Comparison of ENCODE assay signal across 8 mouse cellular contexts in the genomic region with DNA sequence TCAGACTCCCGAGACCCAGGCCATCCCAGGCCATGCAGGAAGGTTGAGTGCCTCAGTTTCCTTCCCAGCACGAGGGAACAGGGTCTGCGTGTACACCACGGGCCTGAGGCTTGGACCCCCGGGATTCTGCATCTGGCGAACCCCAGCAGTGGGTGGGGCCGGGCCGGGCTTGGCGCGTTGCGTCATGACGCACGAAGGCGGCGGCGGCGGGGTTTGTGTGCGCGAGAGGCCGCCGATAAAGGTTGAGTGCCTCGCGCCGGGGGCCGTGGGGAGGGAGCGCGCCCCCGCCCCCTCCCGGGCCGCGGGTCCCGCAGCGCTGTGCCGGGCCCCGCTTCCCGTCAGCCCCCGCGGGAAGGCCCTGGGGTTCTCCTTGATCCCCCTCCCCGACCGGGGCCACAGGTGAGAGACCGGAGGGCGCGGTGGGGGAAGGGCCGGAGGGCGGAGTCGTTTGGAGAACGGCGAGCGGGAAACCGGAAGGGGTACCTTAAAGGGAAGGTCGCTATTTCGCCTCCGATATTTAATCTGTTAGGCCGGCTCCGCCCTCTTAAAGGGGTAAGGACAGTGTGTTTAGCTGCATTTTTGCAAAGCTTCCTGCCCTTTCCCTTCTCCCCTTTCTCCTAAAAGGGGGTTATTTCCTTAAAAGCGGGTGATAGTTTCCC. TPM values are rescaled to one million over a fixed set of nuclear protein-coding genes. Genes with fewer than 3 reads are reported as not detected.
DNase-seq lines count a peak whose midpoint lies in the region; ATAC-seq and TF ChIP-seq lines count a peak whose summit lies in the region.

A gene (plus strand): TSS at position 211 of the 659 bp plus-strand sequence.

- TF ChIP-seq POLR2A in MEL (IDR thresholded peaks at IDR 0.05; ENCODE audit: control insufficient read depth in 1 of 2, insufficient read depth in 1 of 2, low read depth in 1 of 2, low read length in 2 of 2, poor library complexity in 1 of 2): peak; percentile 70 to 86; a peak in 3 of 4 replicates
- TF ChIP-seq POLR2A in cerebellum, adult 2 months (IDR thresholded peaks at IDR 0.05; ENCODE audit: borderline replicate concordance, insufficient read depth, low read length): peak; percentile 94

- peak within 1 kb of the TSS; percentile 84 for H3K9ac ChIP-seq in MEL (ENCODE audit: control insufficient read depth, low read depth, low read length, poor library complexity, severe bottlenecking)
- peak within 1 kb of the TSS; percentile 83 for H3K9ac ChIP-seq in forebrain, postnatal 0 days
- peak within 1 kb of the TSS; percentile 93 for H3K9ac ChIP-seq in lung, embryonic 15.5 days

- peak; percentile 93 for DNase-seq in MEL (ENCODE audit: low read depth, low spot score)
- peak; percentile 94 to 97 for DNase-seq in cerebellum, adult 2 months
- DNase-seq in forebrain, postnatal 0 days: peak; percentile 98
- peak; percentile 95 for DNase-seq in heart, postnatal 4 days
- DNase-seq in layer of hippocampus, adult 8-10 months (ENCODE audit: low spot score in 2 of 2): peak; percentile 88 to 93
- DNase-seq in ovary, adult 18-20 months (ENCODE audit: low spot score): peak; percentile 83
- DNase-seq in thymus, postnatal 0 days (ENCODE audit: low spot score): peak; percentile 96

- TF ChIP-seq EP300 in MEL (IDR thresholded peaks at IDR 0.05; ENCODE audit: low read depth in 1 of 2, low read length in 2 of 2): no peak

- no peak for TF ChIP-seq RAD21 in MEL (IDR thresholded peaks at IDR 0.05; ENCODE audit: low read depth, low read length)

- peaks cover 0 to 4% of the 10 kb centered on the region in 2 experiments; a peak in 2 of 4 replicates for H3K36me3 ChIP-seq in MEL (ENCODE audit: control insufficient read depth in 1 of 2, insufficient read depth in 2 of 2, low read length in 2 of 2)
- H3K36me3 ChIP-seq in forebrain, postnatal 0 days (ENCODE audit: insufficient read depth): peaks cover 18% of the 10 kb centered on the region
- peaks cover 17% of the 10 kb centered on the region for H3K36me3 ChIP-seq in lung, embryonic 15.5 days

- TF ChIP-seq CTCF in MEL (IDR thresholded peaks at IDR 0.05 in 2 of 3, conservative IDR thresholded peaks at IDR 0.05 in 1 of 3; ENCODE audit: control insufficient read depth in 1 of 3, insufficient read depth in 1 of 3, low read depth in 2 of 3, low read length in 3 of 3, poor library complexity in 1 of 3, severe bottlenecking in 1 of 3): no peak
- no peak for TF ChIP-seq CTCF in cerebellum, adult 2 months (IDR thresholded peaks at IDR 0.05; ENCODE audit: borderline replicate concordance, insufficient read depth, low read depth, low read length)
- TF ChIP-seq CTCF in forebrain, postnatal 0 days (IDR thresholded peaks at IDR 0.05; ENCODE audit: low read depth): no peak

- peaks cover 6% of the 10 kb centered on the region for H3K79me2 ChIP-seq in MEL (ENCODE audit: control insufficient read depth, insufficient read depth, low read length, poor library complexity)

- peak within 1 kb of the TSS; percentile 53 for H3K27ac ChIP-seq in MEL (ENCODE audit: control insufficient read depth, low read depth, low read length)
- H3K27ac ChIP-seq in cerebellum, adult 2 months (ENCODE audit: insufficient read depth, low read length): peak within 1 kb of the TSS; percentile 85
- peak within 1 kb of the TSS; percentile 99 for H3K27ac ChIP-seq in forebrain, postnatal 0 days (ENCODE audit: low read depth, low read length)
- peak within 1 kb of the TSS; percentile 97 for H3K27ac ChIP-seq in lung, embryonic 15.5 days

- peak within 1 kb of the TSS; percentile 85 to 89 for H3K4me3 ChIP-seq in MEL (ENCODE audit: control insufficient read depth in 1 of 2, insufficient read depth in 1 of 2, low read depth in 2 of 2, low read length in 2 of 2)
- peak within 1 kb of the TSS; percentile 97 for H3K4me3 ChIP-seq in cerebellum, adult 2 months (replicated peaks; ENCODE audit: insufficient read depth, low read depth, low read length)
- H3K4me3 ChIP-seq in forebrain, postnatal 0 days (ENCODE audit: low read depth, low read length): peak within 1 kb of the TSS; percentile 76
- H3K4me3 ChIP-seq in lung, embryonic 15.5 days: peak within 1 kb of the TSS; percentile 73

- no peaks in the 10 kb centered on the region for H3K9me3 ChIP-seq in MEL (replicated peaks; ENCODE audit: insufficient read depth, low read length)
- H3K9me3 ChIP-seq in forebrain, postnatal 0 days (ENCODE audit: low read length): no peaks in the 10 kb centered on the region
- no peaks in the 10 kb centered on the region for H3K9me3 ChIP-seq in lung, embryonic 15.5 days

- no peaks in the 10 kb centered on the region for H3K27me3 ChIP-seq in MEL (ENCODE audit: control insufficient read depth in 1 of 2, insufficient read depth in 2 of 2, low read length in 2 of 2)
- H3K27me3 ChIP-seq in cerebellum, adult 2 months (ENCODE audit: control insufficient read depth, insufficient read depth, low read length): no peaks in the 10 kb centered on the region
- no peaks in the 10 kb centered on the region for H3K27me3 ChIP-seq in forebrain, postnatal 0 days (ENCODE audit: insufficient read depth, low read length)
- no peaks in the 10 kb centered on the region for H3K27me3 ChIP-seq in lung, embryonic 15.5 days

- peak within 1 kb of the TSS; percentile 68 for H3K4me2 ChIP-seq in forebrain, postnatal 0 days (ENCODE audit: low read depth)
- peak within 1 kb of the TSS; percentile 63 for H3K4me2 ChIP-seq in lung, embryonic 15.5 days

- H3K4me1 ChIP-seq in MEL (ENCODE audit: control insufficient read depth in 1 of 2, insufficient read depth in 2 of 2, low read length in 2 of 2): 0 out of 4 replicates have a peak, but pooled peaks cover 0 to 5% of the 10 kb centered on the region in 2 experiments
- H3K4me1 ChIP-seq in cerebellum, adult 2 months (ENCODE audit: control insufficient read depth, insufficient read depth, low read length): peaks cover 7% of the 10 kb centered on the region
- H3K4me1 ChIP-seq in forebrain, postnatal 0 days (ENCODE audit: insufficient read depth): peaks cover 9% of the 10 kb centered on the region; the same call in 1 of the 2 replicates
- peaks cover 15% of the 10 kb centered on the region for H3K4me1 ChIP-seq in lung, embryonic 15.5 days

- 0% methylated on average over 48 of the region's 56 CpGs for WGBS in cerebellum, adult 2 months
- 4% methylated on average over 56 of the region's 56 CpGs for WGBS in forebrain, postnatal 0 days
- WGBS in lung, embryonic 15.5 days: under 1% methylated on average over 56 of the region's 56 CpGs

- peak; percentile 93 for ATAC-seq in forebrain, postnatal 0 days
- ATAC-seq in lung, embryonic 15.5 days (ENCODE audit: borderline replicate concordance, extremely low read depth, low FRiP score, low TSS enrichment): peak; percentile 92

TF ChIP-seq in MEL, 35 proteins besides CTCF, POLR2A, EP300 and RAD21 (continues in another document):
- no peak for TF ChIP-seq TAL1 (IDR thresholded peaks at IDR 0.05; ENCODE audit: low read length)
- no peak for TF ChIP-seq GATA1 (IDR thresholded peaks at IDR 0.05; ENCODE audit: low read depth, low read length)
- TF ChIP-seq ZC3H11A (IDR thresholded peaks at IDR 0.05; ENCODE audit: low read depth, low read length): no peak
- TF ChIP-seq USF1 (IDR thresholded peaks at IDR 0.05; ENCODE audit: low read depth, low read length): 0 out of 2 replicates have a peak, but pooled peaks have one; percentile 6
- no peak for TF ChIP-seq MEF2A (IDR thresholded peaks at IDR 0.05; ENCODE audit: extremely low read depth, insufficient replicate concordance, low read depth, low read length, poor library complexity, severe bottlenecking)
- TF ChIP-seq ZMIZ1 (IDR thresholded peaks at IDR 0.05; ENCODE audit: low read depth, low read length): no peak
- peak; percentile 37; the same call in 1 of the 2 replicates for TF ChIP-seq TCF12 (IDR thresholded peaks at IDR 0.05; ENCODE audit: low read depth, low read length)
- no peak for TF ChIP-seq MAFK (IDR thresholded peaks at IDR 0.05; ENCODE audit: borderline replicate concordance, low read depth, low read length)
- TF ChIP-seq ETS1 (IDR thresholded peaks at IDR 0.05; ENCODE audit: low read depth, low read length): no peak
- no peak for TF ChIP-seq USF2 (IDR thresholded peaks at IDR 0.05; ENCODE audit: borderline replicate concordance in 1 of 2, insufficient read depth in 1 of 2, low read depth in 1 of 2, low read length in 2 of 2)
- no peak for TF ChIP-seq MXI1 (IDR thresholded peaks at IDR 0.05; ENCODE audit: low read depth, low read length)
- peak; percentile 54; the same call in 1 of the 2 replicates for TF ChIP-seq TBP (IDR thresholded peaks at IDR 0.05; ENCODE audit: low read depth, low read length)
- no peak for TF ChIP-seq GABPA (IDR thresholded peaks at IDR 0.05; ENCODE audit: low read depth, low read length)
- TF ChIP-seq KAT2A (conservative IDR thresholded peaks at IDR 0.05; ENCODE audit: low read depth, low read length): no peak
- TF ChIP-seq MYC (IDR thresholded peaks at IDR 0.05; ENCODE audit: low read depth, low read length): 0 out of 2 replicates have a peak, but pooled peaks have one; percentile 35
- TF ChIP-seq SMC3 (IDR thresholded peaks at IDR 0.05; ENCODE audit: low read depth, low read length): no peak
- TF ChIP-seq MYB (IDR thresholded peaks at IDR 0.05; ENCODE audit: low read depth, low read length): no peak
- peak; percentile 79 for TF ChIP-seq NELFE (IDR thresholded peaks at IDR 0.05; ENCODE audit: low read depth, low read length)
- no peak for TF ChIP-seq MAZ (IDR thresholded peaks at IDR 0.05; ENCODE audit: low read depth, low read length)
- no peak for TF ChIP-seq ZKSCAN1 (IDR thresholded peaks at IDR 0.05; ENCODE audit: low read depth, low read length)
- TF ChIP-seq MAX (IDR thresholded peaks at IDR 0.05; ENCODE audit: low read length): no peak
- no peak for TF ChIP-seq UBTF (IDR thresholded peaks at IDR 0.05; ENCODE audit: borderline replicate concordance, insufficient read depth, low read depth, low read length)
- TF ChIP-seq POLR2AphosphoS2 (IDR thresholded peaks at IDR 0.05; ENCODE audit: low read length): peak; percentile 72; the same call in 1 of the 2 replicates

RNA-seq across cellular contexts. Expression of the gene that starts here (rescaled TPM):
- total RNA-seq in MEL (2012; rRNA removed): 2.5 and 3.3 TPM in 2 replicates
- polyA plus RNA-seq in MEL (2012; ENCODE audit: insufficient read depth in 1 of 2, insufficient read length in 2 of 2, low read depth in 1 of 2, low replicate concordance in 2 of 2, missing spikeins in 1 of 2): 10 to 100 TPM in 1 of 2 experiments, not detected in 1; 17.6 TPM
- polyA plus RNA-seq in cerebellum, adult 2 months (2012; rRNA removed): 9.8 and 10.4 TPM in 2 replicates
- 5.4 and 9.2 TPM in 2 replicates for total RNA-seq in forebrain, postnatal 0 days (2014; rRNA removed)
- 5.8 and 6.0 TPM in 2 replicates for polyA plus RNA-seq in forebrain, postnatal 0 days (2015; fragmentation: Nextera tagmentation; extraction: Ambion mirVana)
- 10 to 100 TPM; 14.7 to 16.7 TPM for total RNA-seq in heart, postnatal 4 days (2021)
- total RNA-seq in layer of hippocampus, adult 8-10 months (2022): 10 to 100 TPM; 13.0 to 15.3 (median 13.9) TPM
- 3.2 and 3.4 TPM in 2 replicates for polyA plus RNA-seq in lung, embryonic 15.5 days (2015; fragmentation: Nextera tagmentation; extraction: Ambion mirVana)
- polyA plus RNA-seq in thymus, postnatal 0 days (2015; fragmentation: Nextera tagmentation; extraction: Ambion mirVana): 2.7 and 3.1 TPM in 2 replicates

Comparison
In these comparisons a context has a peak if more than half of its experiments do, and no peak if none do; other contexts are left out.
1. Peak in every context shown above with its lines: DNase-seq, ATAC-seq, H3K4me3 ChIP-seq and H3K27ac ChIP-seq.